Mouse (Mus musculus) midbrain, embryonic 15.5 days (tissue): ENCODE measurements at regions not wholly inside any gene's neighbourhood (a gene's known extent, or its start where the extent isn't known, plus 50 kb on each side); places are given as distances from the start of the nearest gene placed in this dataset.
A peak's percentile ranks its signal among the peaks of the same experiment; 100 is the strongest.

ENCODE experiments used
- ATAC-seq: fragments of 200-750 bp; cut with Nextera tagmentation; replicated peaks from 2 replicates; pipeline ENCODE4 v1.8.0; 2017; ENCODE audit warnings: moderate TSS enrichment
- H3K27ac ChIP-seq: fragments of 300-500 bp; sonication (generic); 2 replicates; pipeline ENCODE4 v1.5.1; 2015; ENCODE audit warnings: mild to moderate bottlenecking, inconsistent platforms
- H3K27me3 ChIP-seq: fragments of 300-500 bp; sonication (generic); replicated peaks from 2 replicates; pipeline ENCODE4 v1.6.1; 2015; ENCODE audit warnings: inconsistent platforms
- H3K36me3 ChIP-seq: fragments of 300-500 bp; sonication (generic); replicated peaks from 2 replicates; pipeline ENCODE4 v1.6.1; 2015; ENCODE audit warnings: inconsistent platforms
- H3K4me1 ChIP-seq: fragments of 300-500 bp; sonication (generic); 2 replicates; pipeline ENCODE4 v1.6.1; 2015; ENCODE audit warnings: inconsistent platforms
- H3K4me2 ChIP-seq: fragments of 300-500 bp; sonication (generic); 2 replicates; pipeline ENCODE4 v1.6.1; 2015; ENCODE audit warnings: inconsistent platforms, mild to moderate bottlenecking, moderate library complexity
- H3K4me3 ChIP-seq: fragments of 300-500 bp; sonication (generic); 2 replicates; pipeline ENCODE4 v1.5.1; 2015; ENCODE audit warnings: mild to moderate bottlenecking, inconsistent platforms
- H3K9ac ChIP-seq: fragments of 300-500 bp; sonication (generic); 2 replicates; pipeline ENCODE4 v1.6.1; 2015; ENCODE audit warnings: mild to moderate bottlenecking, inconsistent platforms
- H3K9me3 ChIP-seq: fragments of 300-500 bp; sonication (generic); 2 replicates; pipeline ENCODE4 v1.6.1; 2016; ENCODE audit warnings: inconsistent platforms
- WGBS: fragments of 180-500 bp; shearing (Covaris S2); methylation state at CpG from one replicate; pipeline ENCODE4 v1.1.7; 2015; ENCODE audit warnings: mixed read lengths; 5-methylcytosine and 5-hydroxymethylcytosine counted together

GRCm38 (mm10) chr17:45828284-45828824 lies 94.7 kb upstream of the 1600014C23Rik start:
- no peak overlapping the region for H3K27ac ChIP-seq

GRCm38 (mm10) chr17:45824977-45825376 lies 91.3 kb upstream of the 1600014C23Rik start:
- 0 out of 2 replicates have a peak, but pooled peaks have one; percentile 17 for ATAC-seq
- Histone ChIP-seq H3K27me3 (no peaks in the 10 kb centered on the region), H3K9ac (no peak overlapping the region), H3K4me2 (no peak overlapping the region), H3K36me3 (no peaks in the 10 kb centered on the region), H3K4me3 (no peak overlapping the region), H3K9me3 (no peaks in the 10 kb centered on the region), H3K4me1 (peaks cover 5% of the 10 kb centered on the region; the same call in 1 of the 2 replicates), H3K27ac (no peak overlapping the region)
- 49% methylated on average over 8 of the region's 8 CpGs for WGBS

More at GRCm38 (mm10) chr17:45828284-45828824, 94.7 kb upstream of the 1600014C23Rik start:
- Histone ChIP-seq H3K4me1 (peaks cover 5% of the 10 kb centered on the region; the same call in 1 of the 2 replicates), H3K4me3 (no peak overlapping the region), H3K36me3 (no peaks in the 10 kb centered on the region), H3K9ac (no peak overlapping the region), H3K27me3 (no peaks in the 10 kb centered on the region), H3K4me2 (no peak overlapping the region), H3K9me3 (no peaks in the 10 kb centered on the region; the same call in 1 of the 2 replicates)
- ATAC-seq, result no peak
- 90% methylated on average over 9 of the region's 9 CpGs for WGBS

- no peak for ATAC-seq
- WGBS, result 89% methylated on average over 5 of the region's 5 CpGs
Observed at GRCm38 (mm10) chr17:45823501-45823900, 89.9 kb upstream of the 1600014C23Rik start.

DNA sequence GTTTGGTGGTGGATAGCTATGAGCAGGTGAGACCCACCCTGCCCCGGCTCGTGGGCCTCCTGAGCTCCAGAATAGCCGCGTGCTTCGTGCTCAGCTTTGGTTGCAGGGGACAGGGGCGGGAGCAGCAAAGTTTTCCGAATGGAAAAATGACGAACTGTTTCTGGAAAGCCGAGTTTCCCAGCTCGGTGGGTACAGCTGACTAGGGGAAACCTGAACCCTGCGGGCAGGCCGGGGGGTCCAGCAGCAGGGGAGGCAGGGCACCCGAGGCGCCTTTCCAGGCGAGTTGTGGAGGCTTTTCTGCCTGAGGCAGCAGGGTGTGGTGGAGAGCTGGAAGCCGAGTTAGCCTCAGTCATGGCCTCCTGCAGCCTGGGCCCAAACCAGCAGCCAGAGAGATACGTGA lies 88.8 kb upstream of the 1600014C23Rik start:
- H3K4me2 ChIP-seq, result no peak overlapping the region
- WGBS, result 92% methylated on average over 17 of the region's 17 CpGs
- no peaks in the 10 kb centered on the region for H3K9me3 ChIP-seq
- ATAC-seq, result no peak
- no peak overlapping the region for H3K4me3 ChIP-seq
- no peaks in the 10 kb centered on the region for H3K27me3 ChIP-seq
- H3K27ac ChIP-seq, result no peak overlapping the region
- no peaks in the 10 kb centered on the region for H3K36me3 ChIP-seq
- H3K9ac ChIP-seq, result no peak overlapping the region
- peaks cover 5% of the 10 kb centered on the region; the same call in 1 of the 2 replicates for H3K4me1 ChIP-seq

More at GRCm38 (mm10) chr17:45823501-45823900, 89.9 kb upstream of the 1600014C23Rik start:
- no peak overlapping the region for H3K4me3 ChIP-seq
- no peaks in the 10 kb centered on the region for H3K27me3 ChIP-seq
- no peak overlapping the region for H3K9ac ChIP-seq
- H3K4me2 ChIP-seq, result no peak overlapping the region
- no peaks in the 10 kb centered on the region for H3K36me3 ChIP-seq
- no peaks in the 10 kb centered on the region for H3K9me3 ChIP-seq
- no peak overlapping the region for H3K27ac ChIP-seq
- peaks cover 5% of the 10 kb centered on the region; the same call in 1 of the 2 replicates for H3K4me1 ChIP-seq

GRCm38 (mm10) chr17:45821356-45821755 lies 87.7 kb upstream of the 1600014C23Rik start:
- Histone ChIP-seq H3K27me3 (no peaks in the 10 kb centered on the region), H3K27ac (no peak overlapping the region), H3K36me3 (no peaks in the 10 kb centered on the region), H3K4me1 (peaks cover 5% of the 10 kb centered on the region; the same call in 1 of the 2 replicates), H3K4me2 (no peak overlapping the region), H3K9me3 (no peaks in the 10 kb centered on the region), H3K4me3 (no peak overlapping the region), H3K9ac (no peak overlapping the region)
- 82% methylated on average over 7 of the region's 7 CpGs for WGBS
- no peak for ATAC-seq

DNA sequence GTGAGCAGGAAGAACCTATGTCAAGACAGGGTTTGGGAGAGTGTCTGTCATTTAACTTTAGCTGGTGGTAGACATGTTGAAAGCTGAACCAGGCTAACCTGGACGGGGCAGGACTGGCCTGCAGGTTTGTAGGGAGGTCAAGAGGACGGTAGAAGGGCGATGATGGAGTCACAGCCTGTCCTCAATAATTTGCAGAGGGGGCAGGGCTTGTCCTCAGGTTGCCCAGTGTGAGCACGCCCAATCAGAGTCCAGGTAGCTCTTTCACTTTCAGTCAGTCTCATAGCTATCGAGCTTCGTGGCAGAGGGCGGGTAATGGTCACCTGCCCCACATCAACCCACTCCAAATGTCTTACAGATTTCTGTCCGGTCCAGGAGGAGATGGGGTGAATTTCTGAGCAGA lies 85.5 kb upstream of the 1600014C23Rik start:
- WGBS, result 90% methylated on average over 8 of the region's 8 CpGs
- 0 out of 2 replicates have a peak, but pooled peaks cover 4% of the 10 kb centered on the region for H3K27me3 ChIP-seq
- H3K9ac ChIP-seq, result no peak overlapping the region
- no peaks in the 10 kb centered on the region for H3K9me3 ChIP-seq
- H3K36me3 ChIP-seq, result no peaks in the 10 kb centered on the region
- no peak overlapping the region for H3K27ac ChIP-seq
- H3K4me2 ChIP-seq, result no peak overlapping the region
- H3K4me1 ChIP-seq, result no peaks in the 10 kb centered on the region
- H3K4me3 ChIP-seq, result no peak overlapping the region
- no peak for ATAC-seq

- ATAC-seq, result no peak
Observed at GRCm38 (mm10) chr17:45816566-45816965, 82.9 kb upstream of the 1600014C23Rik start.

DNA sequence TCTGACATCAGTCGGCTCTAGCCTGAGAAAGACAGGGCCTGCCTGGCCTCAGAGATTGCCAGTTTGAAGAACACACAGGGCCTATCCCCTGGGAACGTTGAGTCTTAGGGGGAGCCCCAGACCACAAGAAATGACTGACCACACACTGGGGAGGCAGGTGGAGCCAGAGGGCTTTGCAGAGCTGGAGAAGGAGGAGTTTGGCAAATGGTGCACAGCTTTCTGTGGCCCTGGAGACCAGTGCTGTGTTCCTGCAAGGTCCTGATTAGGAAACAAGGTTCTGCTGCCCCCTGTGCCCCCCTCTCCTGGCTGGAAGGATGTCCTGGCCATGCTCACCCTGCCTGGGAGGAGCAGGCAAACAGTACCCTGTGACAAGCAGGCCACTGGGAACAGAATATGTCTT lies 82.2 kb upstream of the 1600014C23Rik start:
- Histone ChIP-seq H3K9me3 (no peaks in the 10 kb centered on the region), H3K36me3 (no peaks in the 10 kb centered on the region), H3K4me3 (no peak overlapping the region), H3K9ac (no peak overlapping the region), H3K4me1 (no peaks in the 10 kb centered on the region), H3K27me3 (0 out of 2 replicates have a peak, but pooled peaks cover 4% of the 10 kb centered on the region), H3K27ac (no peak overlapping the region), H3K4me2 (no peak overlapping the region)
- WGBS, result 35% methylated on average over 2 of the region's 2 CpGs
- no peak for ATAC-seq

More at GRCm38 (mm10) chr17:45816566-45816965, 82.9 kb upstream of the 1600014C23Rik start:
- H3K36me3 ChIP-seq, result no peaks in the 10 kb centered on the region
- H3K9me3 ChIP-seq, result no peaks in the 10 kb centered on the region
- no peaks in the 10 kb centered on the region for H3K4me1 ChIP-seq
- 0 out of 2 replicates have a peak, but pooled peaks cover 4% of the 10 kb centered on the region for H3K27me3 ChIP-seq
- WGBS, result 83% methylated on average over 3 of the region's 3 CpGs
- H3K9ac ChIP-seq, result no peak overlapping the region
- no peak overlapping the region for H3K4me3 ChIP-seq
- H3K27ac ChIP-seq, result no peak overlapping the region
- H3K4me2 ChIP-seq, result no peak overlapping the region

- ATAC-seq, result no peak
Observed at GRCm38 (mm10) chr17:45815341-45815740, 81.7 kb upstream of the 1600014C23Rik start.

GRCm38 (mm10) chr17:45814586-45814985 lies 80.9 kb upstream of the 1600014C23Rik start:
- ATAC-seq, result no peak
- H3K36me3 ChIP-seq, result no peaks in the 10 kb centered on the region
- 24% methylated on average over 11 of the region's 11 CpGs for WGBS
- no peak overlapping the region for H3K27ac ChIP-seq
- no peaks in the 10 kb centered on the region for H3K9me3 ChIP-seq
- no peak overlapping the region for H3K4me3 ChIP-seq
- no peak overlapping the region for H3K9ac ChIP-seq
- H3K4me1 ChIP-seq, result no peaks in the 10 kb centered on the region
- 0 out of 2 replicates have a peak, but pooled peaks cover 4% of the 10 kb centered on the region for H3K27me3 ChIP-seq
- H3K4me2 ChIP-seq, result no peak overlapping the region

More at GRCm38 (mm10) chr17:45815341-45815740, 81.7 kb upstream of the 1600014C23Rik start:
- Histone ChIP-seq H3K27ac (no peak overlapping the region), H3K4me2 (no peak overlapping the region), H3K27me3 (0 out of 2 replicates have a peak, but pooled peaks cover 4% of the 10 kb centered on the region), H3K4me1 (no peaks in the 10 kb centered on the region), H3K9me3 (no peaks in the 10 kb centered on the region), H3K4me3 (no peak overlapping the region), H3K9ac (no peak overlapping the region), H3K36me3 (no peaks in the 10 kb centered on the region)
- WGBS, result 52% methylated on average over 7 of the region's 7 CpGs

- Histone ChIP-seq H3K4me2 (no peak overlapping the region), H3K27me3 (0 out of 2 replicates have a peak, but pooled peaks cover 4% of the 10 kb centered on the region), H3K9me3 (no peaks in the 10 kb centered on the region), H3K4me1 (no peaks in the 10 kb centered on the region), H3K27ac (no peak overlapping the region), H3K9ac (no peak overlapping the region), H3K36me3 (no peaks in the 10 kb centered on the region), H3K4me3 (no peak overlapping the region)
- ATAC-seq, result no peak
- 71% methylated on average over 5 of the region's 5 CpGs for WGBS
Observed at GRCm38 (mm10) chr17:45813956-45814355, 80.3 kb upstream of the 1600014C23Rik start.

- Histone ChIP-seq H3K4me3 (no peak overlapping the region), H3K9me3 (no peaks in the 10 kb centered on the region), H3K36me3 (no peaks in the 10 kb centered on the region), H3K27ac (no peak overlapping the region), H3K9ac (no peak overlapping the region), H3K4me1 (peaks cover 3% of the 10 kb centered on the region; the same call in 1 of the 2 replicates), H3K27me3 (0 out of 2 replicates have a peak, but pooled peaks cover 4% of the 10 kb centered on the region), H3K4me2 (no peak overlapping the region)
- WGBS, result 85% methylated on average over 9 of the region's 9 CpGs
- no peak for ATAC-seq
Observed at GRCm38 (mm10) chr17:45812289-45812955, 78.8 kb upstream of the 1600014C23Rik start.
